Mouse (Mus musculus) heart, adult 11 months (tissue): ENCODE measurements around the gene Nup98.

Experiments
- DNase-seq: peaks from one replicate; pipeline ENCODE4 v3.0.0; 2022

The Nup98 gene

GRCm38 (mm10) chr7:102209756-102210721, at the start of gene Nup98, which contains the start of gene Pgap2:
Gene Nup98 (minus strand): TSS chr7:102210176.
Gene Pgap2 (plus strand): TSS chr7:102210208.
- DNase-seq: peak; percentile 100

- peak; percentile 64 for DNase-seq
These were observed 48.8 kb upstream of the Nup98 start for GRCm38 (mm10) chr7:102258753-102259152.

- DNase-seq: peak; percentile 91
These were observed 48.2 kb upstream of the Nup98 start for GRCm38 (mm10) chr7:102258189-102258588.

DNA sequence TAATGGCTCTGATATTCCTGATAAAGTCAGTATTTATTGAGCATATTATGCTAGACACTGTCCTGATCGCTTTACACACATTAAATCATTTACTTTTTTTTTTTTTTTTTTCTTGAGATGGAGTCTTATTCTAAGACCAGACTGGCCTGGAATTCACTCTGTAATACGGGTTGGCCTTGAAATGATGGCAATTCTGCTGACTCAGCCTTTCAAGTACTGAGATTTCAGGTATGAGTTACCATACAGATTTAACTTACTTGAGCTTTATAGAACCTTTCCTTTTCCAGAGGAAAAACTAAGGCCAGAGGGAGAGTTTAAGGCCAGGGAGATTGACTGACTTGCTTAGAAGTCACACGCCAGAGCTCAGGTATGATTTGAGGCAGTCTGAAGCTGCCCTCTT, 46.7 kb upstream of the Nup98 start:
- DNase-seq: no peak

DNA sequence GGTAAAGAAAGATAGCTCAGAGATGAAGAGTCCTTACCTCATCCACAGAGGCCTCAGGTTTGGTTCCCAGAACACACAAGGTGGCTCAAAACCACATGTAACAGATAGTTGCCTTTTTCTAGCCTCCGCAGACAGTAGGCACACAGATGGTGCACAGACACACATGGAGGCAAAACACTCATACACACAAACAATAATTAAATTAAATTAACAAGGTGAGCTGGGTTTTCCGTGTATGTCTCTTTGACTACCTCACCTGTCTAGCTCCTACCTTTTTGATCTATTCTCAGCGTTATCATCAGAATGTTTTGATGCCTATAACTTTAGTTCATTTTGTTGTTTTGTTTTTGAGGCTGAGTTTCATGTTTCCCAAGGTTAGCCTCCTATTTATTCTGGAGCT, 46.0 kb upstream of the Nup98 start, which contains the start of gene Rhog:
Rhog (minus strand) TSS at position 101 of the 400 bp plus-strand sequence.
- peak; percentile 73 for DNase-seq

GRCm38 (mm10) chr7:102253631-102254030, 43.7 kb upstream of the Nup98 start:
- DNase-seq: no peak

DNA sequence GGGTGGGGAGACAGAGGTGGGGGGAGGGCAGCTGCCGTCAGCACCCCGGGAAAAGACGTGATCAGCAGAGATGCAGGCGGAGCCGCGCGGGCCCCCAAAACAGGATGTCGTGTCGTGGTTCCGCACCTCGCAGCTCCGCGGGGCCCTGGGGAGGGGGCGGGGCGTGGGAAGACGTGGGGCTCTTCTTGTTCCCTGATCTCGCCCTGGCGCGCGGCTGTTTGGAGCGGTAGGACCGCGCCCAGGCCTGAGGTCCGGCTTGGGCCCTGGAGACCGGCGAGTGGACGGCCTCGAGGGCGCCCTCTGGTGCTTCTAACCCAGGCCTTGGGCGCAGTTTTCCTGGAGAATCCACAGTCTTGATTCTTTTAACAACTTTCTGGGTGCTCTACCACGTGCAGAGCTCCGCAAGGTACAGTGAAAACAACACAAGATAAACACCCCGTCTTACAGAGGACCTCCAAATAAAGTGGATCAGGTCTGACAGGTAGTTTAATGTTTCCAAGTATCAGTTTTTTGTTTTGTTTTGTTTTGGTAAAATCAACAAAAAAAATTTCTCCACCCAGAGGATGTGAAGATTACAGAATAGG, 40.7 kb upstream of the Nup98 start:
- DNase-seq: peak; percentile 100

DNA sequence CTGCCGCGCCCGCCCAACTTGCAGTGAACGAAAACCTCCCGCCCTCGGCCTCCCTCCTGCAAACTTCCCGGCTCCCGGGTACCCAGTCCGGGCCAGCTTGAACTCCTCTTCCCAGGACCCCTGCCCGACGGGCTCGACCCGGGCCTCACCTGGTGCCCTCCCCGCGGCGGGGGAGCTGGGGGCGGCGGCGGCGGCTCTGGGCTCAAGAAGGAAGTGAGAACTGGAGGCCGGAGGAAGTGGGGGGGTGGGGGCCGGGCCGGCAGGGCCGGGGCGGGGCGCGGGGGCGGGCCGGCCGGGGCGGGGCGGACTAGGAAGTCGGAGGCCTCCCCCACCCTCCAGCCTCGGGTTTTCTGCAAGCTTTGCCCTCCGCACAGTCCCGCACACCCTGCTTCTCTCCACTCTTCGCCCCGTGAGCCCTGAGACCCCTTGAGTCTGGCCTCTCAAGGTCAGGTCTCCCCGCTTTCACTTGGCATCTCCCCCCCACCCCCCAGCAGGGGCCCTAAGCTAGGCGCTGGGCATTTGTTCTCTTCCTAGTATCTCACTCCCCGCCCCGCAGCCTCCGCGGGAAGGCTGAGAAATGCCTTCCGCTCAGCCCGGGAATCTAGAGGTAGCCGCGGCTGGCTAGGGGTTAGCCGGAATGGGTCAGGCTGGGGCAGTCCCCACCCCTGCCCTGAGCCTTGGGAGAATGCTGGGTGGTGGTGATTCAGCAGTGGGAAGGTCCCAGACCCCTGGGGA, 40.1 kb upstream of the Nup98 start:
- peak; percentile 99 for DNase-seq

DNA sequence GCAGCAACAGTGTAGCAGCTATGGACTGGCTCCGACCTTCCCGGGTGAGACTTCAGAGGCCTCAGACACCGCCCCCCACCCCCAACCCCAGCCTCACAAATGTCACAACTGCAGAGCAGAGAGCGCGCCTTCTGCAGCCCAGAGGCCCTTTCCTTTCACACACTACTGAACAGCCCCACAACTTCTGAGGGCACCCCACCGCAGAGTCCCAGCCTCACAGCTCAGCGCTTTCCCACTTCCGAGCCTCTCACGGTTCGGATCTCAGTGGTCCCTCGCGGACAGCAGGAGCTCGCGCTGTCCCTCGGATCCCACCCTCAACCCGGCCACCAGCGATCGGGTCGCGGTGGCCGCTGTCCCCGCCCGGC, 39.5 kb upstream of the Nup98 start:
- no peak for DNase-seq

GRCm38 (mm10) chr7:102248691-102249404, 38.9 kb upstream of the Nup98 start:
- peak; percentile 92 for DNase-seq

DNA sequence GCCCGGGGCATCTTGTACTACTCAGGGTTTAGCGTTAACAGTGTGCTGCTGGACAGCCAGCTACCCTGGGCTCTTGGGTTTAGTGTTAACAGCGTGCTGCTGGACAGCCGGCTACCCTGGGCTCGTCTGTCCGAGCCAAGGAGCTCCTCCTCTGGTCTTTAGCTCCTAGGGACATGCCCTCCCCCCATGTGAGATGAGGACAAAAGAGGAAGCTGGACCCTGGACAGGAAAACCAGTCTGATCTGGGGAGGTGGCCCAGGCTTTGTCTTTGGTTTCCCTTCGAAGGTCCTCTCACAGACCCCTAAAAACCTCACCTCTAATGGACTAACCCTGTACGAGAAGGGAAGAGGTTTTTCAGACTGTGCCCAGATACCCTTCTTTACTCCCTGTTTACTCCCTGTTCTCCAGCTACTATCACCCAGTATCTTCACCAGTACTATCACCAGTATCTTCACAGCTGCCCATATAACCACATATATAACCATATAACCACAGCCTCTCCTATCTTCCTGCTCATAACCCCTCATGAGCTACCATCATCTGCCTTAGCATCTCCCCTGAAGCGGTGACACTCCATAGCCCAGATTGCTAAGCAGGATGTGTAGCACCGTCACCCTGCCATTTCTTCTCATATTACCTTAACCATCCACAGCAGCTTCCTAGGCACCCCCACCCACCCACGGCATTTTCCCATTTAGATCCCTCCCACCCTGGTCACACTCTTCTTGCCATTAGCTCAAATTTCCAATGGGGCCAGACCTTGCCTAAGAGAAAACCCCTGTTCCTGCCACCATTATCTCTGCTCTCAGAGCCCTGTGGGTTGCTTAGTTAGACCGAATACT, 37.2 kb upstream of the Nup98 start:
- DNase-seq: peak; percentile 98

DNA sequence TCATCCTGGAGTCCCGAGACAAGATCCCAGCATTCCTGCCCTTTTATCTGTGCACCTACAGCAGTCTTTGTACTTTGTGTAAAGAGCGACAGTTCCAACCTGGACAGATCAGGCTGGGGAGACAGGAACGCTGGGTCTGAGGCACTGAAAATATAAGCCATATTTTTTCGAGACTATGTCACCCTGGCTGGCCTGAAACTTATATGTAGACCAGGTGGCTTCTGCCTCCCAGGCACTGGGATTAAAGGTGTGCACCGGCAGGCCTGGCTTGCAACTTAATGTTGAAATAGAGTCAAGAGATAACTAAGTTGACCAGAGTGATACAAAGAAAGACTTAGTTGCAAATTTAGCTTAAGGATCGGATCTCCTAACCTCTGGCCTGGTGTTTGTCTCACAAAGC, 36.3 kb upstream of the Nup98 start:
- DNase-seq: peak; percentile 92

GRCm38 (mm10) chr7:102245775-102246174, 35.8 kb upstream of the Nup98 start:
- DNase-seq: peak; percentile 97

GRCm38 (mm10) chr7:102244782-102245535, 35.0 kb upstream of the Nup98 start:
- peak; percentile 98 for DNase-seq

GRCm38 (mm10) chr7:102243870-102244269, 33.9 kb upstream of the Nup98 start:
- peak; percentile 97 for DNase-seq

GRCm38 (mm10) chr7:102242917-102243316, 32.9 kb upstream of the Nup98 start:
- no peak for DNase-seq

DNA sequence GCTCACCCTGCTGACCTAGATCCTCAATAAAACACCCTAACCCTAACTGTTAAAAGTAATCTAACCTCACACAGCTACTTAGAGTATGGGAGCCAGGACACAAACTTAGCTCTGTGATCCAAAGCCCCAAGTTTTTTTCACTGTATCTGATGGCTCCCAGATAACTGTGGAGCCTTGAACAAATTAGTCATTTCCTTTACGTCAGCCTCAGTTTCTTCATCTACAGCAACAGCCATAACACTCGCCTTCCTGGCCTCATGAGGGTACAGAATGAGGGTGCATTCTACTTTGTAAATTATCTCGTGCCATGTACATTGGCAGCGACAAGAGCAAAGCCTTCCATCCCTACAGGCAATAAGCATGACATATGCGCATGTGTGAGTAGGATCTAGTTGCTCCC, 32.4 kb upstream of the Nup98 start:
- no peak for DNase-seq

DNA sequence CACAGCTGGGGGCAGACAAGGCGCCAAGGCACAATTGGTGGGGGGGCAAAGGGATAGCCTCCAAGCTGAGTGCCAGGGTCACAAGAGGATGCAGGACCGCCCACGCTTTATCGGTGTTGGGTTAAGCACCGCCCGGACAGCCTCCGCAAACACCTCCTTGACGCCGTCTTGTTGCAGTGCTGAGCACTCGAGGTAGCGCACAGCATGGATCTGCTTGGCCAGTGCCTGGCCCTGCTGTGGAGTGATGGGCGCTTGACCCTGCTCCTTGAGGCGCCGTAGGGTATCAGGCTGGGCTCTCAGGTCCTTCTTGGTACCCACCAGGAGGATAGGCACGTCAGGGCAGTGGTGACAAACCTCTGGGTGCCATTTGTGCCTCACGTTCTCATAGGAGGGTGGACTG, 29.6 kb upstream of the Nup98 start:
- peak; percentile 90 for DNase-seq

GRCm38 (mm10) chr7:102238686-102239286, 28.8 kb upstream of the Nup98 start:
- peak; percentile 90 for DNase-seq

DNA sequence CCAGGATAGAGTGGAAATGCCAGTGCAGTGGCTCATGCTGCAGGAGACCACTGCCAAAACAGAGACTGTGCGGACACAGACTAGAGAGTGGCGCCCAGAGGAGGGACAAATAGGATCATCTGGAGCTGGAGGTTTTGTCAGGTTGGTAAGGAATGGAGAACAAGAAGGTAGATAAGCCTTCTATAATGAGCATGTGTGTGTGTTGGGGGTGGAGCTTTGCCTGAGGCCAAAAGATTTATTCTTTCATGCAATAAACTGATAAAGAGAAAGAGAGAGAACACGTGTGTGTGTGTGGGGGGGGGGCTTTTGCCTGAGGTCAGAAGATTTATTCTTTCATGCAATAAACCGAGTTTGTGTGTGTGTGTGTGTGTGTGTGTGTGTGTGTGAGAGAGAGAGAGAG, 23.1 kb upstream of the Nup98 start:
- no peak for DNase-seq

- DNase-seq: peak; percentile 95
These were observed 19.8 kb upstream of the Nup98 start for GRCm38 (mm10) chr7:102229814-102230213.
